In the genomic region with DNA sequence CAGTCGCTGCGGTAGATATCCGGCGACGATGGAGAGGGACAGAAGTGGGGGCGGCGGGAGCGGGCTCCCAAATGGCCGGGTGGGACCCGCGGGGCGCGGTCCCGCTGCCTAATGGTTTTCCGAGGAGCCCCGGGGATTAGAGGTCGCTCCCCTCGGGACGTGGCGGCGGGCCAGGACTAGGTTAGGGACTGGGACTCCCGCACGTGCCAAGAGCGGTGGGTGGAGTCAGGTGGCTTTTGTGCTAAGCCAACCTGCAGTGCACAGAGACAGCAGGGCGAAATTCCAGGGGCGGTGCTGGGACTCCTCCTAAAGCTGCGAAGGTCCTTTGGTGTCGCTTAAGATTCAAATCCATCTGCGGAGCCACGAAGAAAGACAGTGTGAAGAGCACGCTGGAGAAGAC, we compare ENCODE assay signal across 8 mouse cellular contexts. TPM values are rescaled to one million over a fixed set of nuclear protein-coding genes. Genes with fewer than 3 reads are reported as not detected.
DNase-seq lines count a peak whose midpoint lies in the region; ATAC-seq lines count a peak whose summit lies in the region.

No protein-coding gene starts in this region.

- peak overlapping the region; percentile 28 for H3K4me3 ChIP-seq in embryonic facial prominence, embryonic 11.5 days (ENCODE audit: low read depth, low read length)
- peak overlapping the region; percentile 22 for H3K4me3 ChIP-seq in hindbrain, embryonic 11.5 days (ENCODE audit: low read depth, low read length)
- H3K4me3 ChIP-seq in limb, embryonic 13.5 days = peak overlapping the region; percentile 35
- H3K4me3 ChIP-seq in midbrain, embryonic 15.5 days = peak overlapping the region; percentile 38

- peak overlapping the region; percentile 61 for H3K4me2 ChIP-seq in embryonic facial prominence, embryonic 11.5 days (ENCODE audit: low read depth, low read length)
- peak overlapping the region; percentile 53 for H3K4me2 ChIP-seq in hindbrain, embryonic 11.5 days (replicated peaks; ENCODE audit: low read depth, low read length)
- H3K4me2 ChIP-seq in limb, embryonic 13.5 days (replicated peaks) = peak overlapping the region; percentile 64
- H3K4me2 ChIP-seq in midbrain, embryonic 15.5 days = peak overlapping the region; percentile 84

- H3K9me3 ChIP-seq in embryonic facial prominence, embryonic 11.5 days (replicated peaks; ENCODE audit: control insufficient read depth, low read length) = no peaks in the 10 kb centered on the region
- no peaks in the 10 kb centered on the region for H3K9me3 ChIP-seq in hindbrain, embryonic 11.5 days (ENCODE audit: control insufficient read depth, low read length)
- no peaks in the 10 kb centered on the region for H3K9me3 ChIP-seq in limb, embryonic 13.5 days
- no peaks in the 10 kb centered on the region for H3K9me3 ChIP-seq in midbrain, embryonic 15.5 days

- under 1% methylated on average over 29 of the region's 31 CpGs for WGBS in embryonic facial prominence, embryonic 11.5 days
- WGBS in hindbrain, embryonic 11.5 days = under 1% methylated on average over 29 of the region's 31 CpGs
- WGBS in limb, embryonic 13.5 days = under 1% methylated on average over 31 of the region's 31 CpGs
- WGBS in midbrain, embryonic 15.5 days = under 1% methylated on average over 31 of the region's 31 CpGs

- DNase-seq in left cerebral cortex, postnatal 4 days = peak; percentile 45
- no peak for DNase-seq in left cerebral cortex, adult 8-10 months (ENCODE audit: low spot score in 2 of 2)
- DNase-seq in embryonic facial prominence, embryonic 11.5 days (ENCODE audit: low spot score) = peak; percentile 47
- peak; percentile 49 for DNase-seq in hindbrain, embryonic 11.5 days (ENCODE audit: low spot score)
- DNase-seq in thymus, postnatal 10 days (ENCODE audit: low spot score in 2 of 2) = no peak

- intact Hi-C loops in left cerebral cortex, postnatal 4 days (cut with DNase I) = no loop called here

- ATAC-seq in embryonic facial prominence, embryonic 11.5 days (replicated peaks; ENCODE audit: insufficient number of reproducible peaks, low FRiP score, low TSS enrichment, low read depth) = no peak
- no peak for ATAC-seq in hindbrain, embryonic 11.5 days (ENCODE audit: low FRiP score)
- 0 out of 2 replicates have a peak, but pooled peaks have one; percentile 20 for ATAC-seq in limb, embryonic 13.5 days (ENCODE audit: low FRiP score, low read depth)
- no peak; the same call in 1 of the 2 replicates for ATAC-seq in midbrain, embryonic 15.5 days (replicated peaks)
- ATAC-seq in inflammation-experienced regulatory T-cells, adult 6 months = no peak

- peaks cover 22% of the 10 kb centered on the region for H3K27me3 ChIP-seq in embryonic facial prominence, embryonic 11.5 days (ENCODE audit: control insufficient read depth, insufficient read depth, low read length)
- H3K27me3 ChIP-seq in hindbrain, embryonic 11.5 days (ENCODE audit: control insufficient read depth, insufficient read depth, low read length) = peaks cover 24% of the 10 kb centered on the region
- H3K27me3 ChIP-seq in limb, embryonic 13.5 days = peaks cover 71% of the 10 kb centered on the region
- H3K27me3 ChIP-seq in midbrain, embryonic 15.5 days (replicated peaks) = peaks cover 36% of the 10 kb centered on the region

- no peaks in the 10 kb centered on the region for H3K36me3 ChIP-seq in embryonic facial prominence, embryonic 11.5 days (replicated peaks; ENCODE audit: control insufficient read depth, insufficient read depth, low read depth, low read length)
- H3K36me3 ChIP-seq in hindbrain, embryonic 11.5 days (ENCODE audit: control insufficient read depth, insufficient read depth, low read length) = no peaks in the 10 kb centered on the region
- no peaks in the 10 kb centered on the region for H3K36me3 ChIP-seq in limb, embryonic 13.5 days
- H3K36me3 ChIP-seq in midbrain, embryonic 15.5 days (replicated peaks) = no peaks in the 10 kb centered on the region

- H3K4me1 ChIP-seq in embryonic facial prominence, embryonic 11.5 days (ENCODE audit: control insufficient read depth, insufficient read depth, low read length) = peaks cover 11% of the 10 kb centered on the region
- H3K4me1 ChIP-seq in hindbrain, embryonic 11.5 days (replicated peaks; ENCODE audit: control insufficient read depth, insufficient read depth, low read length) = peaks cover 9% of the 10 kb centered on the region
- H3K4me1 ChIP-seq in limb, embryonic 13.5 days = peaks cover 33% of the 10 kb centered on the region
- H3K4me1 ChIP-seq in midbrain, embryonic 15.5 days = peaks cover 16% of the 10 kb centered on the region

- H3K9ac ChIP-seq in embryonic facial prominence, embryonic 11.5 days (replicated peaks; ENCODE audit: low read length) = peak overlapping the region; percentile 30
- H3K9ac ChIP-seq in hindbrain, embryonic 11.5 days (ENCODE audit: low read depth, low read length) = 0 out of 2 replicates have a peak overlapping the region, but pooled peaks have one; percentile 11
- 0 out of 2 replicates have a peak overlapping the region, but pooled peaks have one; percentile 31 for H3K9ac ChIP-seq in limb, embryonic 13.5 days
- H3K9ac ChIP-seq in midbrain, embryonic 15.5 days = peak overlapping the region; percentile 27

- H3K27ac ChIP-seq in embryonic facial prominence, embryonic 11.5 days (replicated peaks; ENCODE audit: low read depth, low read length) = no peak overlapping the region
- H3K27ac ChIP-seq in hindbrain, embryonic 11.5 days (ENCODE audit: low read depth, low read length) = no peak overlapping the region
- H3K27ac ChIP-seq in limb, embryonic 13.5 days = no peak overlapping the region
- H3K27ac ChIP-seq in midbrain, embryonic 15.5 days = no peak overlapping the region

RNA-seq across cellular contexts. Expression of a gene that starts 37.9 kb away (rescaled TPM):
- total RNA-seq in left cerebral cortex, postnatal 4 days (2021) = not detected
- not detected for total RNA-seq in left cerebral cortex, adult 8-10 months (2022)
- not detected in 2 replicates for polyA plus RNA-seq in embryonic facial prominence, embryonic 11.5 days (2014; fragmentation: Nextera tagmentation; extraction: Ambion mirVana)
- polyA plus RNA-seq in hindbrain, embryonic 11.5 days (2014; fragmentation: Nextera tagmentation; extraction: Ambion mirVana) = 0.22 TPM in 1 of 2 replicates, not detected in the other
- polyA plus RNA-seq in limb, embryonic 13.5 days (2015; fragmentation: Nextera tagmentation; extraction: Ambion mirVana) = 0.15 and 0.27 TPM in 2 replicates
- not detected in 2 replicates for polyA plus RNA-seq in midbrain, embryonic 15.5 days (2015; fragmentation: Nextera tagmentation; extraction: Ambion mirVana)
- under 1 TPM in 1 of 3 experiments, not detected in 2; 0.47 TPM for polyA plus RNA-seq in inflammation-experienced regulatory T-cells, adult 6 months (2017; shearing (Covaris generic))

Comparison
In these comparisons a context has a peak if more than half of its experiments do, and no peak if none do; other contexts are left out.
1. DNase-seq: peak in left cerebral cortex, postnatal 4 days (single experiment), embryonic facial prominence, embryonic 11.5 days (single experiment) and hindbrain, embryonic 11.5 days (single experiment); none in left cerebral cortex, adult 8-10 months (0 of 2) and thymus, postnatal 10 days (0 of 2).
2. Peak in every context shown above with its lines, with median percentiles within 50 percentile points of each other: H3K4me2 ChIP-seq, H3K4me3 ChIP-seq and H3K9ac ChIP-seq.